In the genomic region with DNA sequence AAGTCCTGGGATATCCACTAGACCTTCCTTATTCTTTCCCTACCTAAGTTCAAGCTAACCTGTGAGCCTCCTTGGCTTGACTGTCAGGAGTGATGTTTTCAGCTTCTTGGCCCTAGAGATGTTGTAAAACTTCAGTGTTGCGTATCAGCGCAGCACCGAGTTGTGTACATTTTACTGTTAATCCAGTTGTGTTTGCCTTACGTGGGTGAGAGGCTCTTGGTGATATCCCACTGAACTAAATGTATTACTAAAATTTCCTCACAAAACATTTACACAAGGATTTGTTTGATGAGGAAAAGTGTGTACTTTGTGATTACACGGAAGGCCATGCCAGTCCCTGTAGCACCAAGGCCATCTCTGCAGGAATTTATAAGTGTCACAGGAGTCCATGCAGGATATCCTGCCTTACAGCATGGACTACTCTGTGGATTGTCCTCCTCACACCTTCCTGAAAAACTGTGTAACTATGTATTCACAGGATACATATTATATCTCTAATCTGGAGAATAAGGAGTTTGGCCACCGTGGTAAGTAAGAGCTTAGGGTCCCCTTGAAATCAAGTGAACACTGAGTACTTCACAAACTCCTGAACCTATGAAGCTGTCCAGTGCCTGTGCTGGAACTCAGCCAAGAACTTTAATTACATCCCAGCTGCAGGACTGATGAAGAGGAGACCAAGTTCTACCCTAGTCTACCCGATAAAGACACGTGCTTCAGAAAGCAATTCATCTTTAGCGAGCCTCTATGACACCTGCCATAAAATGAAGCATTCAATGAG, we compare ENCODE assay signal across 28 mouse cellular contexts. TPM values are rescaled to one million over a fixed set of nuclear protein-coding genes. Genes with fewer than 3 reads are reported as not detected.
DNase-seq lines count a peak whose midpoint lies in the region; ATAC-seq and TF ChIP-seq lines count a peak whose summit lies in the region.
"Had no signal": no experiment of that assay in that cellular context is flagged by ENCODE, and none has a peak within 500 bp of the region (broad histone marks: within the 10 kb centered on the region; RNA-seq: fewer than 3 reads in every experiment).

No protein-coding gene starts in this region.

- no peaks in the 10 kb centered on the region for H3K36me3 ChIP-seq in intestine, embryonic 15.5 days
- H3K36me3 ChIP-seq in lung, postnatal 0 days (ENCODE audit: insufficient read depth, low read length): no peaks in the 10 kb centered on the region
- no peaks in the 10 kb centered on the region for H3K36me3 ChIP-seq in stomach, embryonic 16.5 days (ENCODE audit: control insufficient read depth, insufficient read depth, low read length)
- no peaks in the 10 kb centered on the region for H3K36me3 ChIP-seq in hindbrain, embryonic 10.5 days
- H3K36me3 ChIP-seq: embryonic facial prominence, embryonic 12.5 days; hindbrain, embryonic 15.5 days; limb, embryonic 12.5 days; midbrain, embryonic 12.5 days had no signal

- TF ChIP-seq EP300 in lung, postnatal 0 days (IDR thresholded peaks at IDR 0.05): no peak

- WGBS in intestine, embryonic 15.5 days: 56% methylated on average over 9 of the region's 9 CpGs
- WGBS in lung, postnatal 0 days: 50% methylated on average over 9 of the region's 9 CpGs
- 61% methylated on average over 9 of the region's 9 CpGs for WGBS in stomach, embryonic 16.5 days
- WGBS in hindbrain, embryonic 10.5 days: 94% methylated on average over 9 of the region's 9 CpGs

- no peak overlapping the region for H3K9ac ChIP-seq in intestine, embryonic 15.5 days
- H3K9ac ChIP-seq in lung, postnatal 0 days (replicated peaks; ENCODE audit: low read depth): no peak overlapping the region
- H3K9ac ChIP-seq in stomach, embryonic 16.5 days (ENCODE audit: low read length): no peak overlapping the region
- H3K9ac ChIP-seq: embryonic facial prominence, embryonic 12.5 days; hindbrain, embryonic 15.5 days; limb, embryonic 12.5 days; liver, postnatal 0 days; midbrain, embryonic 12.5 days had no signal

- no peaks in the 10 kb centered on the region for H3K9me3 ChIP-seq in intestine, embryonic 15.5 days
- H3K9me3 ChIP-seq in lung, postnatal 0 days (ENCODE audit: low read length): no peaks in the 10 kb centered on the region
- H3K9me3 ChIP-seq in stomach, embryonic 16.5 days (replicated peaks; ENCODE audit: control insufficient read depth, low read length): no peaks in the 10 kb centered on the region
- H3K9me3 ChIP-seq in hindbrain, embryonic 10.5 days: no peaks in the 10 kb centered on the region
- H3K9me3 ChIP-seq: embryonic facial prominence, embryonic 12.5 days; hindbrain, embryonic 15.5 days; limb, embryonic 12.5 days had no signal

- H3K27me3 ChIP-seq in intestine, embryonic 15.5 days (replicated peaks): no peaks in the 10 kb centered on the region
- H3K27me3 ChIP-seq in lung, postnatal 0 days (replicated peaks; ENCODE audit: insufficient read depth, low read length): no peaks in the 10 kb centered on the region
- H3K27me3 ChIP-seq in stomach, embryonic 16.5 days (ENCODE audit: control insufficient read depth, insufficient read depth, low read length): no peaks in the 10 kb centered on the region
- H3K27me3 ChIP-seq in hindbrain, embryonic 10.5 days (ENCODE audit: insufficient read depth, poor library complexity, severe bottlenecking): no peaks in the 10 kb centered on the region
- H3K27me3 ChIP-seq: embryonic facial prominence, embryonic 12.5 days; hindbrain, embryonic 15.5 days; limb, embryonic 12.5 days; midbrain, embryonic 12.5 days had no signal

- no peak for TF ChIP-seq CTCF in lung, postnatal 0 days (IDR thresholded peaks at IDR 0.05)

- no peak overlapping the region for H3K4me3 ChIP-seq in intestine, embryonic 15.5 days (replicated peaks)
- no peak overlapping the region for H3K4me3 ChIP-seq in lung, postnatal 0 days (ENCODE audit: low read depth, low read length)
- H3K4me3 ChIP-seq in stomach, embryonic 16.5 days (replicated peaks; ENCODE audit: low read length): no peak overlapping the region
- H3K4me3 ChIP-seq in hindbrain, embryonic 10.5 days: no peak overlapping the region
- H3K4me3 ChIP-seq: embryonic facial prominence, embryonic 12.5 days; gastrocnemius, adult 2 months; hindbrain, embryonic 15.5 days; limb, embryonic 12.5 days; megakaryocyte, embryonic 14.5 days; midbrain, embryonic 12.5 days had no signal

- peak; percentile 74 for ATAC-seq in intestine, embryonic 15.5 days
- peak; percentile 79 for ATAC-seq in lung, postnatal 0 days
- peak; percentile 56 for ATAC-seq in stomach, embryonic 16.5 days (ENCODE audit: insufficient read depth, low FRiP score)
- ATAC-seq: CD4-positive, CD25-positive, alpha-beta regulatory T cell, adult 4 months; forebrain, embryonic 14.5 days; inflammation-experienced regulatory T-cells, adult 6 months; liver, postnatal 0 days had no signal

- DNase-seq in lung, adult 18-20 months: peak; percentile 12 to 16
- DNase-seq in lung, postnatal 4 days: no peak
- DNase-seq in lung, postnatal 0 days (ENCODE audit: low spot score): peak; percentile 58
- no peak for DNase-seq in cerebellum, adult 11 months
- no peak for DNase-seq in hindbrain, embryonic 10.5 days (ENCODE audit: low spot score)
- DNase-seq: adrenal gland, postnatal 14 days; cerebellum, adult 11-12 months; cerebellum, adult 9-11 months; embryo, embryonic 11 days; gastrocnemius, adult 2 months; gastrocnemius, postnatal 36 days; heart, adult 18-20 months; kidney, adult 9 months; kidney, postnatal 10 days; liver, postnatal 0 days; right cerebral cortex, postnatal 14 days; thymus, postnatal 4 days had no signal

- H3K27ac ChIP-seq in intestine, embryonic 15.5 days: no peak overlapping the region
- no peak overlapping the region for H3K27ac ChIP-seq in lung, postnatal 0 days (ENCODE audit: low read length)
- no peak overlapping the region for H3K27ac ChIP-seq in stomach, embryonic 16.5 days (ENCODE audit: low read length)
- no peak overlapping the region for H3K27ac ChIP-seq in hindbrain, embryonic 10.5 days
- H3K27ac ChIP-seq: embryonic facial prominence, embryonic 12.5 days; gastrocnemius, adult 2 months; hindbrain, embryonic 15.5 days; limb, embryonic 12.5 days; midbrain, embryonic 12.5 days had no signal

- H3K4me2 ChIP-seq in intestine, embryonic 15.5 days (replicated peaks): no peak overlapping the region
- H3K4me2 ChIP-seq in lung, postnatal 0 days (replicated peaks; ENCODE audit: low read depth, low read length): no peak overlapping the region
- H3K4me2 ChIP-seq in stomach, embryonic 16.5 days (ENCODE audit: low read depth, low read length): no peak overlapping the region
- H3K4me2 ChIP-seq: embryonic facial prominence, embryonic 12.5 days; heart, embryonic 11.5 days; hindbrain, embryonic 15.5 days; limb, embryonic 12.5 days; midbrain, embryonic 12.5 days had no signal

- H3K4me1 ChIP-seq in intestine, embryonic 15.5 days (replicated peaks): no peaks in the 10 kb centered on the region
- peaks cover 3% of the 10 kb centered on the region; the same call in 1 of the 2 replicates for H3K4me1 ChIP-seq in lung, postnatal 0 days (ENCODE audit: insufficient read depth, low read depth, low read length)
- H3K4me1 ChIP-seq in stomach, embryonic 16.5 days (ENCODE audit: control insufficient read depth, insufficient read depth, low read length): no peaks in the 10 kb centered on the region
- H3K4me1 ChIP-seq in hindbrain, embryonic 10.5 days (replicated peaks): no peaks in the 10 kb centered on the region
- H3K4me1 ChIP-seq: embryonic facial prominence, embryonic 12.5 days; hindbrain, embryonic 15.5 days; midbrain, embryonic 12.5 days had no signal

RNA-seq across cellular contexts. Expression of gene C1galt1, which starts 40.7 kb away (rescaled TPM):
- polyA plus RNA-seq in intestine, embryonic 15.5 days (2015; fragmentation: Nextera tagmentation; extraction: Ambion mirVana): 5.3 and 5.9 TPM in 2 replicates
- 5.2 and 5.7 TPM in 2 replicates for polyA plus RNA-seq in lung, postnatal 0 days (2015; fragmentation: Nextera tagmentation; extraction: Ambion mirVana)
- 7.7 and 9.3 TPM in 2 replicates for polyA plus RNA-seq in stomach, embryonic 16.5 days (2015; fragmentation: Nextera tagmentation; extraction: Ambion mirVana)
- polyA plus RNA-seq in hindbrain, embryonic 10.5 days (2016; fragmentation: Nextera tagmentation; extraction: Ambion mirVana): 1.4 and 1.7 TPM in 2 replicates

Comparison
In these comparisons a context has a peak if more than half of its experiments do, and no peak if none do; other contexts are left out.
1. DNase-seq: peak in lung, adult 18-20 months (2 of 2) and lung, postnatal 0 days (single experiment); none in lung, postnatal 4 days (0 of 2), cerebellum, adult 11 months (single experiment) and hindbrain, embryonic 10.5 days (single experiment).
2. Peak in every context shown above with its lines, with median percentiles within 50 percentile points of each other: ATAC-seq.